Comparison of ENCODE assay signal across 7 mouse cellular contexts in the genomic region with DNA sequence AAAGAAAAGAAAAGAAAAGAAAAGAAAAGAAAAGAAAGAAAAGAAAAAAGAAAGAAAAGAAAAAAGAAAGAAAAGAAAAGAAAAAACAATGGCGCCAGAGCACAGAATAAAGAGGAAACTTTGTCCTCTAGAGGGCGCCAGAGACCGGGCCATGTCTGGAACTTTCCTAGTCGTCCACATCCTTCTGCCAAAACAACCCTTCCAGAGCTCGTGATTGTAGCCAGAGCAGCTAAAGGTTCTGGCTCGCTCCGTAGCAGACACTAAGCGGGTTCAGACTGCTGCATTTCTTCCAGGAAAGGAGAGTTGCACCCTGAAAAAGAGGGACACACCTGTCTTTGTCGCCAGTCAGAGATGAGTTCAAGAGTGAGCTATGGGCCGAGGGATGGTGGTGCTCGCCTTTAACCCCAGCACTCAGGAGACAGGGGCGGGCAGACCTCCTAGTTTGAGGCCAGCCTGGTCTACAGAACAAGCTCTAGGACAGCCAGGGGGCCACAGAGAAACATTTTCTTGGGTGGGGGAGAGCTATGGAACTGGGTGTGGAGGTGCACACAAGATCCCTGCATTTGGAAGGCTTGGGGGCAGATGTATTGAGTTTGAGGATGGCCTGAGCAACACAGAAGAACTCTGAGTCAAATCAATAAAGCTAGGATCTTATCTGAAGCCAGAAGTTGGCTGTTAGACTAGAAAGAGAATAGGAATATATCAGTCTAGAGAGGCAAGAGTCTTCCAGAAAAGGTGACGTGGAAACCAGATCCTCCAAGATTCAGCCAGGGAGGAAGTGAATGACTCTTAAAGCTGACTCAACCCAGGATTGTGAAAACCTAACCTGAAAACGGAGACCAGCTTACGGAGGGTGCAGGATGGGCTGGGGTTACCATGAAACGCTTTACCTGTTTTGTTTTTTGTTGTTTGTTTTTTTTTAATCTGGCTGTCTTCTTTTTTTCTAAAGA. TPM values are rescaled to one million over a fixed set of nuclear protein-coding genes. Genes with fewer than 3 reads are reported as not detected.
DNase-seq lines count a peak whose midpoint lies in the region; ATAC-seq and TF ChIP-seq lines count a peak whose summit lies in the region.

No protein-coding gene starts in this region.

- peak; percentile 92 for DNase-seq in adrenal gland, postnatal 10 days
- DNase-seq in embryo, embryonic 9.5 days (ENCODE audit: extremely low spot score) = peak; percentile 81
- peak; percentile 59 for DNase-seq in kidney, adult 11 months
- peak; percentile 91 for DNase-seq in limb, embryonic 10.5 days (ENCODE audit: low spot score)

- peak overlapping the region; percentile 28; the same call in 1 of the 2 replicates for H3K4me3 ChIP-seq in limb, embryonic 10.5 days
- peak overlapping the region; percentile 17; the same call in 1 of the 2 replicates for H3K4me3 ChIP-seq in midbrain, embryonic 13.5 days (replicated peaks)
- H3K4me3 ChIP-seq in small intestine, adult 2 months (ENCODE audit: low read depth, low read length) = no peak overlapping the region

- H3K36me3 ChIP-seq in limb, embryonic 10.5 days = no peaks in the 10 kb centered on the region
- H3K36me3 ChIP-seq in midbrain, embryonic 13.5 days = no peaks in the 10 kb centered on the region
- H3K36me3 ChIP-seq in small intestine, adult 2 months (ENCODE audit: control insufficient read depth, insufficient read depth, low read length) = no peaks in the 10 kb centered on the region

- no peak for TF ChIP-seq POLR2A in small intestine, adult 2 months (IDR thresholded peaks at IDR 0.05; ENCODE audit: low read depth, low read length)

- peaks cover 24% of the 10 kb centered on the region for H3K4me1 ChIP-seq in limb, embryonic 10.5 days
- peaks cover 4% of the 10 kb centered on the region; the same call in 1 of the 2 replicates for H3K4me1 ChIP-seq in midbrain, embryonic 13.5 days (replicated peaks)
- H3K4me1 ChIP-seq in small intestine, adult 2 months (ENCODE audit: control insufficient read depth, insufficient read depth, insufficient read length, low read length) = no peaks in the 10 kb centered on the region

- peak; percentile 76; the same call in 1 of the 2 replicates for TF ChIP-seq CTCF in small intestine, adult 2 months (IDR thresholded peaks at IDR 0.05; ENCODE audit: extremely low read depth, insufficient read length, insufficient replicate concordance, low read depth, low read length)

- H3K9ac ChIP-seq in midbrain, embryonic 13.5 days (replicated peaks) = 0 out of 2 replicates have a peak overlapping the region, but pooled peaks have one; percentile 39

- 36% methylated on average over 16 of the region's 16 CpGs for WGBS in limb, embryonic 10.5 days
- WGBS in midbrain, embryonic 13.5 days = 36% methylated on average over 16 of the region's 16 CpGs
- 34% methylated on average over 16 of the region's 16 CpGs for WGBS in small intestine, adult 2 months

- no peaks in the 10 kb centered on the region for H3K27me3 ChIP-seq in limb, embryonic 10.5 days (ENCODE audit: low read depth, poor library complexity, severe bottlenecking)
- H3K27me3 ChIP-seq in midbrain, embryonic 13.5 days = no peaks in the 10 kb centered on the region
- no peaks in the 10 kb centered on the region for H3K27me3 ChIP-seq in small intestine, adult 2 months (ENCODE audit: control insufficient read depth, insufficient read depth, low read length)

- peak overlapping the region; percentile 77 for H3K27ac ChIP-seq in limb, embryonic 10.5 days
- H3K27ac ChIP-seq in midbrain, embryonic 13.5 days = no peak overlapping the region
- H3K27ac ChIP-seq in small intestine, adult 2 months (ENCODE audit: insufficient read depth, low read depth, low read length) = no peak overlapping the region

- H3K9me3 ChIP-seq in limb, embryonic 10.5 days (replicated peaks) = no peaks in the 10 kb centered on the region
- no peaks in the 10 kb centered on the region for H3K9me3 ChIP-seq in midbrain, embryonic 13.5 days

- ATAC-seq in granulocyte monocyte progenitor cell, adult 5-6 weeks (replicated peaks; ENCODE audit: poor library complexity, severe bottlenecking) = peak; percentile 74
- peak; percentile 81 for ATAC-seq in midbrain, embryonic 13.5 days

- H3K4me2 ChIP-seq in midbrain, embryonic 13.5 days (replicated peaks) = peak overlapping the region; percentile 49

RNA-seq across cellular contexts. Expression of a gene that starts 3.1 kb away (rescaled TPM):
- 10 to 100 TPM; 71.9 to 79.4 TPM for total RNA-seq in adrenal gland, postnatal 10 days (2021)
- total RNA-seq in granulocyte monocyte progenitor cell, adult 5-6 weeks (2014; fragmentation: Nextera tagmentation) = not detected in 2 replicates
- not detected in 2 replicates for total RNA-seq in granulocyte monocyte progenitor cell, adult 5-6 weeks (2017)
- 0.06 and 0.24 TPM in 2 replicates for polyA plus RNA-seq in limb, embryonic 10.5 days (2016; fragmentation: Nextera tagmentation; extraction: Ambion mirVana)
- 0.15 TPM in 1 of 2 replicates, not detected in the other for polyA plus RNA-seq in midbrain, embryonic 13.5 days (2015; fragmentation: Nextera tagmentation; extraction: Ambion mirVana)
- 7.3 and 21.5 TPM in 2 replicates for polyA plus RNA-seq in small intestine, adult 2 months (2012; rRNA removed)

RNA-seq across cellular contexts. Expression of a gene that starts 47.0 kb away (rescaled TPM):
- total RNA-seq in adrenal gland, postnatal 10 days (2021) = under 1 TPM; 0.63 to 0.76 TPM
- total RNA-seq in granulocyte monocyte progenitor cell, adult 5-6 weeks (2014; fragmentation: Nextera tagmentation) = not detected in 2 replicates
- total RNA-seq in granulocyte monocyte progenitor cell, adult 5-6 weeks (2017) = not detected in 2 replicates
- polyA plus RNA-seq in limb, embryonic 10.5 days (2016; fragmentation: Nextera tagmentation; extraction: Ambion mirVana) = 3.9 and 4.4 TPM in 2 replicates
- 0.08 and 0.18 TPM in 2 replicates for polyA plus RNA-seq in midbrain, embryonic 13.5 days (2015; fragmentation: Nextera tagmentation; extraction: Ambion mirVana)
- 100 and 126 TPM in 2 replicates for polyA plus RNA-seq in small intestine, adult 2 months (2012; rRNA removed)

Comparison
In these comparisons a context has a peak if more than half of its experiments do, and no peak if none do; other contexts are left out.
1. RNA of a gene that starts 47.0 kb away (polyA plus RNA-seq): 100 to 126 TPM in small intestine, adult 2 months; 3.9 to 4.4 TPM in limb, embryonic 10.5 days and 0.08 to 0.18 TPM in midbrain, embryonic 13.5 days; every median in the first group is over 10 times any median in the second.
2. Peak in every context shown above with its lines, with median percentiles within 50 percentile points of each other: DNase-seq.